Mouse (Mus musculus): Measurements from ENCODE around the gene Nptn.

DNA sequence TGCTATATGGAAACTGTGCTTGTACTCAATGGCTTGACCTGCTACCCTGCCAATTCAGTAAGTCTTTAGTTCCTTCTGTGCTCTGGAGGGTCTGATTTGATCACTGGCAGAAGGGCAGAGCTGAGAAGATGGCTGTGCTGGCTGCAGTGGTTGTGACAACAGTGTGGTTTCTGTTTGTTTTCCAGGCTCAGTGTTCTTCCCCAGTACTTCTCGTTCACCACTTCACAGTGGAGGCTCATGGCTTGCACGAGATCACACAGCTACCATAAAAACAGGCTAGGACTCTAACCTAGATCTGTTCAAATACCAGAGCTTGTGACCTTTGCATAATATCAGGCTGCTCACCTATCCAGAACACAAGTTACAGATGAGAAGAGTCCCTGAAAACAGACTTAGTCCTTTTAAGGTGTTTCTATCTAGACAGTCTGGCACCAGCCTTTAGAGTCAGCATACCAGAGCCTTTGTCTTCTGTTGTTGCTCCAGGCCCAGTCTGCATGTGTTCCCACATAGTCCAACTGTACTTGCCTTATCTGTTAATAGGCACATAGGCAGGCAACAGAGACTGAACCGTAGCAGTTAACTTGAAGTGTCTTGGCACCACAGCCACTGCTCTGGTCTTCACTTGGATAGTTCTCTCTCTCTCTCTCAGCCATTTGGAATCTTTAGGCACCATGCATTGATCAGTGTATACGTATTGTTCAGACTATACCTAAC is 76.7 kb downstream of the Nptn start:
- TF ChIP-seq POLR2A (IDR thresholded peaks at IDR 0.05; ENCODE audit: extremely low read depth, insufficient read depth, low read length) = no peak
- TF ChIP-seq CTCF (IDR thresholded peaks at IDR 0.05; ENCODE audit: extremely low read depth, insufficient read depth, low read length) = no peak
